Mouse (Mus musculus): ENCODE results near the gene Msrb3. TPM values are rescaled to one million over a fixed set of nuclear protein-coding genes. Genes with fewer than 3 reads are reported as not detected.

The Msrb3 gene
- total and polyA plus RNA-seq, 3 experiments, result not detected

DNA sequence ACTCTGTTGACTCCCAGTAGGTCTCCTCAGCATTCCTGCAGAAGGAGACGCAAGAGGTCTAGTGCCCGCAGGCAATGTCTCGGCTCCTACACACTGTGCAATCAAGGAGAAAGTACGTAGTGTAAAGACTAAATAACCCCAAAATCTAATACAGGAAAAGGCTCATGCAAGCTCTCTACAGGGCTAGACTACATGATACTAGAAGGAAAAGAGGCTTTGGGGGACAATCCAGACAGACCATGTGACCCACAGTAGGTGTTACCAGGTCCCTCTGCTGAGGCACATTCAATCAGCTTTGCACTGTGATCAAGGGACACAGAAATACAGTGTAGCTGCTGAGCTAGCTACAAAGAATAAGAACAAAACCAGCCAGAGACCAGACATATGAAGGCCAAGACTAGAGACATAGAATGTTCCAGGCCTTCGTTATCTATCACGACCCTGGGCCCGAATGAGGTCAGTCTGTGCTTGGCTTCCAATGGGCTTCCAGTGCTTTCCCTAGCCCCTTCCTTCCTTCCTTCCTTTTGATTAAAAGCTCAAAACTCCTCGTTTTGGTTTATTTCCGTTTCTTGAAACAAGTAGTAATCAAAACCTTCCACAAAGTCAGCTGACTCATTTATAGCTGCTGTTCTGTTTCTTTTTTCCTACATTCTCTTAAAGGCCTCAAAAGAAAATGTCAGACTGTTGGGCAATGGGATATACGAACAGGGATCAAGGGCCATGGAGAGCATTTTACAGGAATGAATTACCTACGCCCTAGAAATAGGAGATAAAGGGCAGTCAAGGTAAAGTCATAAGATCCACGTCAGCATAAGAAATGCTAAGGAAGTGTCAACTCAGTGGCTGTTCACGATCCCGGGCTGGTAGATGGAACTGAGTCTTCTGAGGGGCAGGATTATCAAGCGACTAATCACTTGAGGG is 3.7 kb downstream of the Msrb3 start:
- no peaks in the 10 kb centered on the region for H3K27me3 ChIP-seq (replicated peaks)
- dilution Hi-C loops (cut with MboI; ENCODE audit: extremely low pct_ligation_motif_present, extremely low pct_unique_long_range_greater_than_20kb, low sequenced_read_pairs), result no loop called here
- H3K4me1 ChIP-seq (ENCODE audit: control insufficient read depth in 1 of 2, insufficient read depth in 2 of 2), result no peaks in the 10 kb centered on the region
- H3K9ac ChIP-seq (ENCODE audit: insufficient read depth, low read depth), result no peak overlapping the region
- no peaks in the 10 kb centered on the region for H3K36me3 ChIP-seq (replicated peaks in 1 of 2; ENCODE audit: control insufficient read depth in 1 of 2, insufficient read depth in 1 of 2, low read length in 1 of 2)
- in situ Hi-C loops (cut with MboI; ENCODE audit: low pct_ligation_motif_present, low pct_unique_long_range_greater_than_20kb, low sequenced_read_pairs), result no loop called here
- DNase-seq (ENCODE audit: extremely low read depth), result no peak
- no peak overlapping the region for H3K4me2 ChIP-seq (ENCODE audit: insufficient read depth, low read depth, poor library complexity, severe bottlenecking)
- peaks cover 11% of the 10 kb centered on the region for H3K9me3 ChIP-seq (replicated peaks; ENCODE audit: low read length)
- no peak overlapping the region for H3K4me3 ChIP-seq (replicated peaks in 1 of 3; ENCODE audit: low read depth in 2 of 3, low read length in 2 of 3, poor library complexity in 1 of 3)
- no peaks in the 10 kb centered on the region for H3K79me2 ChIP-seq (replicated peaks; ENCODE audit: control insufficient read depth, extremely low read depth, insufficient read depth, poor library complexity, severe bottlenecking)
- H3K27ac ChIP-seq (ENCODE audit: insufficient read depth, low read depth), result no peak overlapping the region
- TF ChIP-seq ELF1 (IDR thresholded peaks at IDR 0.05; ENCODE audit: low read depth, low read length), result no peak
- no peak for TF ChIP-seq MAZ (IDR thresholded peaks at IDR 0.05; ENCODE audit: low read depth, low read length)
- TF ChIP-seq SIN3A (IDR thresholded peaks at IDR 0.05; ENCODE audit: low read length), result no peak
- TF ChIP-seq MXI1 (IDR thresholded peaks at IDR 0.05; ENCODE audit: low read depth, low read length), result no peak
- TF ChIP-seq ZC3H11A (IDR thresholded peaks at IDR 0.05; ENCODE audit: low read depth, low read length), result no peak
- no peak for TF ChIP-seq TBP (conservative IDR thresholded peaks at IDR 0.05; ENCODE audit: low read depth, low read length)
- no peak for TF ChIP-seq USF2 (conservative IDR thresholded peaks at IDR 0.05; ENCODE audit: low read depth, low read length)
- TF ChIP-seq TCF12 (IDR thresholded peaks at IDR 0.05; ENCODE audit: low read depth, low read length), result no peak
- no peak for TF ChIP-seq JUN (IDR thresholded peaks at IDR 0.05; ENCODE audit: insufficient read depth, low read depth, low read length)
- TF ChIP-seq MYC (IDR thresholded peaks at IDR 0.05; ENCODE audit: low read depth, low read length), result no peak
- TF ChIP-seq CTCF (conservative IDR thresholded peaks at IDR 0.05 in 1 of 2, IDR thresholded peaks at IDR 0.05 in 1 of 2; ENCODE audit: low read depth in 2 of 2, low read length in 2 of 2), result no peak
- TF ChIP-seq ZMIZ1 (IDR thresholded peaks at IDR 0.05; ENCODE audit: low read depth, low read length), result no peak
- TF ChIP-seq NRF1 (IDR thresholded peaks at IDR 0.05; ENCODE audit: low read depth, low read length), result no peak

DNA sequence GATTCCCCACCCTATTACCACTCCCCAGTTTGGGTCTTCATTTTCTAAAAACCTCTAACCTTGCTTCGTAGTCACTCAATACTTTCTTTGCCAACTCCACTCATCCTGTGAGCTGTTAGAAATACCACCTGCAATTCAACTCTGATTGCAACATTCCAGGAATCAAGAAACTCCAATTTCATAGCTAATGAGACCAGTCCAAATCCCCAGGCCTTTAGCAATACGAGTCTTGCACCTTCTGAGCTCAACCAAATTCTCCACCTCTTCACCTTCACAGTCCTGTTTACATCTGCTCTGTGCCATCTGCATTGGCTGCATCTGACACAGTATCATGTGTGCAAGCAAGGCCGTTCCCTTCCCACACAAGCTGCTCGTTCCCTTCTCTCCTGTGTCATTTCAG is 5.0 kb downstream of the Msrb3 start:
- Histone ChIP-seq H3K4me2 (ENCODE audit: insufficient read depth, low read depth, poor library complexity, severe bottlenecking) (no peak overlapping the region), H3K9me3 (replicated peaks; ENCODE audit: low read length) (peaks cover 9% of the 10 kb centered on the region), H3K79me2 (replicated peaks; ENCODE audit: control insufficient read depth, extremely low read depth, insufficient read depth, poor library complexity, severe bottlenecking) (no peaks in the 10 kb centered on the region), H3K9ac (ENCODE audit: insufficient read depth, low read depth) (no peak overlapping the region), H3K27me3 (replicated peaks) (no peaks in the 10 kb centered on the region), H3K27ac (ENCODE audit: insufficient read depth, low read depth) (no peak overlapping the region), H3K4me1 (ENCODE audit: control insufficient read depth in 1 of 2, insufficient read depth in 2 of 2) (no peaks in the 10 kb centered on the region), H3K36me3 (replicated peaks in 1 of 2; ENCODE audit: control insufficient read depth in 1 of 2, insufficient read depth in 1 of 2, low read length in 1 of 2) (no peaks in the 10 kb centered on the region), H3K4me3 (replicated peaks in 1 of 3; ENCODE audit: low read depth in 2 of 3, low read length in 2 of 3, poor library complexity in 1 of 3) (no peak overlapping the region)
- no peak for TF ChIP-seq MEF2A (IDR thresholded peaks at IDR 0.05; ENCODE audit: borderline replicate concordance, low read depth, low read length)
- TF ChIP-seq ETS1 (conservative IDR thresholded peaks at IDR 0.05; ENCODE audit: low read depth, low read length), result no peak
- no peak for TF ChIP-seq MXI1 (IDR thresholded peaks at IDR 0.05; ENCODE audit: low read depth, low read length)
- TF ChIP-seq UBTF (IDR thresholded peaks at IDR 0.05; ENCODE audit: low read depth, low read length), result no peak
- TF ChIP-seq MAFK (IDR thresholded peaks at IDR 0.05; ENCODE audit: insufficient replicate concordance, low read length), result no peak
- TF ChIP-seq BHLHE40 (IDR thresholded peaks at IDR 0.05; ENCODE audit: low read depth, low read length), result no peak
- no peak for TF ChIP-seq RAD21 (IDR thresholded peaks at IDR 0.05; ENCODE audit: low read depth, low read length)
- no peak for TF ChIP-seq JUN (IDR thresholded peaks at IDR 0.05; ENCODE audit: insufficient read depth, low read depth, low read length)
- TF ChIP-seq TBP (conservative IDR thresholded peaks at IDR 0.05; ENCODE audit: low read depth, low read length), result no peak
- no peak for TF ChIP-seq HCFC1 (IDR thresholded peaks at IDR 0.05; ENCODE audit: low read depth, low read length)
- no peak for TF ChIP-seq TCF12 (IDR thresholded peaks at IDR 0.05; ENCODE audit: low read depth, low read length)
- TF ChIP-seq USF1 (IDR thresholded peaks at IDR 0.05; ENCODE audit: low read depth, low read length), result no peak
- no peak for TF ChIP-seq ZKSCAN1 (IDR thresholded peaks at IDR 0.05; ENCODE audit: borderline replicate concordance, low read depth, low read length)
- DNase-seq (ENCODE audit: extremely low read depth), result no peak
- in situ Hi-C loops (cut with MboI; ENCODE audit: low pct_ligation_motif_present, low pct_unique_long_range_greater_than_20kb, low sequenced_read_pairs) (no loop called here), dilution Hi-C loops (cut with MboI; ENCODE audit: extremely low pct_ligation_motif_present, extremely low pct_unique_long_range_greater_than_20kb, low sequenced_read_pairs) (no loop called here)
